Mouse (Mus musculus): ENCODE results near the gene C2cd3. TPM values are rescaled to one million over a fixed set of nuclear protein-coding genes. Genes with fewer than 3 reads are reported as not detected.
A peak's percentile ranks its signal among the peaks of the same experiment; 100 is the strongest.

Gene C2cd3
- polyA plus RNA-seq (2014; fragmentation: Nextera tagmentation; extraction: Ambion mirVana), result 34.2 and 42.3 TPM in 2 replicates

DNA sequence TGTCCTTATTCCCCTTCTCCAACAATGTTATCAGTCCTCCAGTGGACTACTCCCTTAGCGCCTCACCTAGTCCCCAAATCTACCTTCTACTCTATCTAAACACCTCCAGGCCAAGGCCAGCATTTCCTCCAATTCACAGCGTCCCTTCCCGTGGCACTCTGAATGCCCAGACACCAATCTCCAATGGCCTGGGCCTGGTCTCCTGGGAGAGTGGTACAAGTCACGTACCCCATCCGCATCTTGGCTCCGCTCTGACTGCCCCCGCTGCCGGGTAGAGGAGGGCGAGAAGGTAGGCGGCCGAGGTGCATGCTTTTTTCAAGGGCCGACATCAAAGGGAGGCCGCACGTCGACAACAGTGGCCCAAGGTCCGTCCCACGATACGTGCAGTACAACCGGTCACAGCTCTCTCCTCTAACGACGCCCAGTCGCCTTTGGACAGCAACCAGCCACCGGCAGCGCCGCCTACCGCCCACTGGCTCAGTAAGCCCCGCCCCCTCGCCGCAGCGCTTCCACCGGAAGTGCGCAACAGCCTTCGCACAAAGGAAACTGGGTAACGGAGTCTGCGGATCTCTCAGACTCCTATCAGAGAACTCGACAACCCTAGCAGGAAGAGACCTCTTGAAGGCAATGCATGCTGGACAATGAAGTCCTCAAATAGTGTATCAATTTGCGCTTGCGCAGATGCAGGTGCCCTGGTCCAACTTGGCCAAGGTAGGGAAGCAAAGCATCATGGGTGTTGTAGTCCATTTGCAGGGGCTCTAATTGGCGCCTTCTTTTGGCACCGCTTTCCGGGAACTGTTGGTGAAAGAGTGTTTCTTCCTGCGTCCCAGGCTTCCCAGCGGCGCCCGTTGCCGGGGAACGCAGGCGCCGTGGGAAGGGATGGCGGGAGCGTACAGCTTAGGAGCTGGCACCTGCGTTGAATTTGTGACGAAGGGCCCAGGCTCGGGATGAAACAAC is at the start of gene C2cd3, which contains the start of gene Ppme1:
Gene C2cd3, plus strand, starts transcription at position 739 of the 957 bp plus-strand sequence.
Gene Ppme1, minus strand, starts transcription at position 813 of the 957 bp plus-strand sequence.
- WGBS, result under 1% methylated on average over 54 of the region's 54 CpGs
- H3K9me3 ChIP-seq (ENCODE audit: control insufficient read depth, low read length), result no peaks in the 10 kb centered on the region
- H3K4me3 ChIP-seq (ENCODE audit: low read depth, low read length), result peak within 1 kb of the TSS; percentile 56
- H3K27me3 ChIP-seq (ENCODE audit: control insufficient read depth, insufficient read depth, low read length), result no peaks in the 10 kb centered on the region
- DNase-seq (ENCODE audit: low spot score), result peak; percentile 98
- H3K27ac ChIP-seq (ENCODE audit: low read depth, low read length), result peak within 1 kb of the TSS; percentile 42
- ATAC-seq (ENCODE audit: insufficient read depth, low FRiP score, low TSS enrichment), result peak; percentile 92
- H3K36me3 ChIP-seq (ENCODE audit: control insufficient read depth, insufficient read depth, low read length), result no peaks in the 10 kb centered on the region
- peaks cover 2% of the 10 kb centered on the region for H3K4me1 ChIP-seq (ENCODE audit: control insufficient read depth, insufficient read depth, low read length)
- H3K4me2 ChIP-seq (ENCODE audit: low read depth), result peak within 1 kb of the TSS; percentile 79
- peak within 1 kb of the TSS; percentile 73 for H3K9ac ChIP-seq (ENCODE audit: low read length)

DNA sequence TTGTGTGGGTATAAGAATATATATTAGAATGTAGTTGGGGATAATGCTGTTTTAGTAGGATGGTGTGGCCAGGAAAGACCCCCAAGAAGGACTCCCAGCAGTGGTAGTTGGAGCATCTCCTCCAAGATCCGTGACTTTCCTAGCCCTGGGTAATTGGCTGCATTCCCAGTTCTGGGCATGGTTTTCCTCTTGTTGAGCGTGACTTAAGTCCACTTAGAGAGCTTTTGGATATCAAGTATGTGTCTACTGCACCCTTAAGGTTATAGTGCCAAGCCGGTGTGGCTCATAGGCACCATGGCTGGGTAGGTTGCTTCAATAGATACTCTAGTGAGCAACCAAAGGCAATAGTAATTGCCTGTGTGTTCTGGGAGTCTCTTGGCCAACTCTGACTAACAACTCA is 48.3 kb upstream of the C2cd3 start:
- DNase-seq (ENCODE audit: low spot score) (no peak), ATAC-seq (ENCODE audit: insufficient read depth, low FRiP score, low TSS enrichment) (no peak)
- H3K4me3 ChIP-seq (ENCODE audit: low read depth, low read length), result no peak overlapping the region
- WGBS, result 95% methylated on average over 3 of the region's 3 CpGs
- H3K9ac ChIP-seq (ENCODE audit: low read length), result no peak overlapping the region
- H3K4me1 ChIP-seq (ENCODE audit: control insufficient read depth, insufficient read depth, low read length), result no peaks in the 10 kb centered on the region
- no peaks in the 10 kb centered on the region for H3K27me3 ChIP-seq (ENCODE audit: control insufficient read depth, insufficient read depth, low read length)
- no peak overlapping the region for H3K27ac ChIP-seq (ENCODE audit: low read depth, low read length)
- H3K4me2 ChIP-seq (ENCODE audit: low read depth), result no peak overlapping the region
- no peaks in the 10 kb centered on the region for H3K9me3 ChIP-seq (ENCODE audit: control insufficient read depth, low read length)
- peaks cover 6% of the 10 kb centered on the region for H3K36me3 ChIP-seq (ENCODE audit: control insufficient read depth, insufficient read depth, low read length)

DNA sequence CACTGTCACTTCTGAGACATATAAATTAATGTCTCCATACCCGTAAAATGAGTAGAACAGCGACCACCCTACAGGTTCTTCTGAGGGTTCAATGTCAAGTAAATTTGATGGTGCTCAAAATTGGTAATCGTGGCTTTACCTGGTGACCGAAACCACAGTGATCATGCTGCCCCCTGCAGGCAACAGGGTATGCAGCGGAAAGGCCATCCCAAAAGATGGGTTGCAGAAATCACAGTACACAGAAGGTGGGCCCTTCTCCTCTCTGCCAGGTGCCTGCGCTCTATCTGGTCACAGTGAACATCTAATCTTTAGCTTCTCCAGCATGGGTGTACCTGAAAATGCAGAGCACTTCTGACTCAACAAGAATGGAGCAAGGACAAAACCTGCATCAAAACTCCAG is 46.6 kb upstream of the C2cd3 start:
- DNase-seq (ENCODE audit: low spot score), result peak; percentile 43

DNA sequence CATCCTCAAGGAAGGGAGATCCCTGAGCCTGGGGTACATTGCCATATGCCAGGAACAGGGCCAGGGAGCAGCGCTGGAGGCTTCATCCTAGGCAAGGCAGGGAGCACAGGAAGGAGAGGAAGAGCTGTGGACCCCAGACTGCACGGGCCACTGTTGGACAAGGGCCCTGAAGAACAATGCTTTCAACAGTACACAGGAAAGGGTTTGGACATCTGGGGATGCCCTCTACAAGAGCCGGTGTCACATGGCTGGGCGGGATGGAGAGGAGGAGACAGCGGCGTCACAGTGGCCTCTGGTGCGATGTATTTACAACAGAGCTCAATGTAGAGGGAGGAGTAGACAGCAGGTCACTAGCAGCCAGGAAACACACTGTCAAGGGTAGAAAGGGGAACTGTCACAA is 44.5 kb upstream of the C2cd3 start:
- H3K36me3 ChIP-seq (ENCODE audit: control insufficient read depth, insufficient read depth, low read length), result peaks cover 9% of the 10 kb centered on the region
- no peaks in the 10 kb centered on the region for H3K4me1 ChIP-seq (ENCODE audit: control insufficient read depth, insufficient read depth, low read length)
- H3K4me2 ChIP-seq (ENCODE audit: low read depth), result no peak overlapping the region
- no peaks in the 10 kb centered on the region for H3K9me3 ChIP-seq (ENCODE audit: control insufficient read depth, low read length)
- no peak overlapping the region for H3K4me3 ChIP-seq (ENCODE audit: low read depth, low read length)
- 86% methylated on average over 7 of the region's 7 CpGs for WGBS
- no peak for ATAC-seq (ENCODE audit: insufficient read depth, low FRiP score, low TSS enrichment)
- no peak overlapping the region for H3K9ac ChIP-seq (ENCODE audit: low read length)
- H3K27ac ChIP-seq (ENCODE audit: low read depth, low read length), result no peak overlapping the region
- DNase-seq (ENCODE audit: low spot score), result no peak
- no peaks in the 10 kb centered on the region for H3K27me3 ChIP-seq (ENCODE audit: control insufficient read depth, insufficient read depth, low read length)

More for the DNA sequence above, 46.6 kb upstream of the C2cd3 start:
- Histone ChIP-seq H3K4me3 (ENCODE audit: low read depth, low read length) (no peak overlapping the region), H3K9me3 (ENCODE audit: control insufficient read depth, low read length) (no peaks in the 10 kb centered on the region), H3K36me3 (ENCODE audit: control insufficient read depth, insufficient read depth, low read length) (peaks cover 9% of the 10 kb centered on the region), H3K27me3 (ENCODE audit: control insufficient read depth, insufficient read depth, low read length) (no peaks in the 10 kb centered on the region), H3K4me1 (ENCODE audit: control insufficient read depth, insufficient read depth, low read length) (no peaks in the 10 kb centered on the region), H3K27ac (ENCODE audit: low read depth, low read length) (no peak overlapping the region), H3K9ac (ENCODE audit: low read length) (no peak overlapping the region), H3K4me2 (ENCODE audit: low read depth) (no peak overlapping the region)
- whole genome bisulfite sequencing, result 86% methylated on average over 6 of the region's 6 CpGs
- ATAC-seq (ENCODE audit: insufficient read depth, low FRiP score, low TSS enrichment), result no peak

DNA sequence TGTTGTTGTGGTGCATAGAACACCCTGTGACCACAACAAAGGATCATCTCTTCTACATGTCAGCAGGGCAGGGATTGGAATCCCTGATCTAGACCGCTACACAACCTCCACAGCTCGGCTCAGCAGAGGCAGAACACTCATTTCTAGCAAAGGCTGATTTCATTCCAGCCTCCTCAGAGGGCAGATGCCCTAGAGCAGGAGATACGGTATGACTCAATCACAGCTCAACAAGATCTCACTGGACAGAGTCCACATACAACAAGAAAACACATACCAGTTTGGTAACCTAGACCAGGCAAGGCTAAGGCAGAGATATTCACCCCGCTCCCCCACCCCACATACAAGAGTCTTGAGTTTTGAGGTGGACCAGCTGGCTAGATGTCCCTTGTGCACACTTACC is 43.4 kb upstream of the C2cd3 start:
- Histone ChIP-seq H3K4me3 (ENCODE audit: low read depth, low read length) (no peak overlapping the region), H3K9me3 (ENCODE audit: control insufficient read depth, low read length) (no peaks in the 10 kb centered on the region), H3K27me3 (ENCODE audit: control insufficient read depth, insufficient read depth, low read length) (no peaks in the 10 kb centered on the region), H3K27ac (ENCODE audit: low read depth, low read length) (no peak overlapping the region), H3K4me2 (ENCODE audit: low read depth) (no peak overlapping the region), H3K36me3 (ENCODE audit: control insufficient read depth, insufficient read depth, low read length) (peaks cover 9% of the 10 kb centered on the region), H3K9ac (ENCODE audit: low read length) (no peak overlapping the region), H3K4me1 (ENCODE audit: control insufficient read depth, insufficient read depth, low read length) (no peaks in the 10 kb centered on the region)
- WGBS, result 95% methylated on average over 4 of the region's 4 CpGs
- ATAC-seq (ENCODE audit: insufficient read depth, low FRiP score, low TSS enrichment) (no peak), DNase-seq (ENCODE audit: low spot score) (no peak)

DNA sequence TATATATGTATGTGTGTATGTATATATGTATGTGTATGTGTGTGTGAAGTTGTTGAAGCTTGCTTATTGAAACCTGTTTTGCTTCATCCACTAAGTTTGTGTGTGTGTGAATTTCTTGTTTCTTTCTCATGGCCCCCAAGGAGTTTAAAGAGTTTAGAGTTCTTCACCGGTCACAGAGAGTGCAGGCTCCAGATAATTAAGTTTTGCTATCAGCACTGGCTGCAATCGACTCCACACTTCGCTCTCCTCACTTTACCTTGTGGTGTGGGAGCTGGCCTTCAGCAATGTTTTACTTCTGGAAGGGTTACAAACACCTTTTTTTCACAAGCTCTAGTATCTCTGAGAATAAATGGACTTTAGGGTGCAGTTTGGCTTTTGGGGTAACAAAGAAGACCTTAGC is 40.8 kb upstream of the C2cd3 start:
- H3K36me3 ChIP-seq (ENCODE audit: control insufficient read depth, insufficient read depth, low read length), result peaks cover 15% of the 10 kb centered on the region
- WGBS, result 94% methylated on average over 3 of the region's 3 CpGs
- H3K4me2 ChIP-seq (ENCODE audit: low read depth), result no peak overlapping the region

DNA sequence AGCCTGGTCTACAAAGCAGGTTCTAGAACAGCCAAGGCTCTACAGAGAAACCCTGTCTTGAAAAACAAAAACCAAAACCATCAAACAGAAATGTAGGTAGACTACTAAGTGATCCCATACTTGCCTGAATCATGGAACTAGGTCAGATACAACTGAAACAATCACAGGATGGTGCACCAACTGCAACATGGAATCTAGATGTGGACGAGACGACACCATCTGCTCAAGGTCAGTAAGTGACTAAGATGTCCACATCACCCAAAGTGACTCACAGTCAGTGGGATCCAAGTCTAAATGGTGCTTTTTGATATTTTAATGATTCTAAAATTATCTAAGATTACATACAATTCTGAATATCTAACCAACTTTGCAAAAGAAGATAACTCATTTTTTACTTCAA is 36.1 kb upstream of the C2cd3 start:
- 95% methylated on average over 2 of the region's 2 CpGs for WGBS
- H3K27ac ChIP-seq (ENCODE audit: low read depth, low read length), result no peak overlapping the region
- no peak for ATAC-seq (ENCODE audit: insufficient read depth, low FRiP score, low TSS enrichment)
- no peaks in the 10 kb centered on the region for H3K4me1 ChIP-seq (ENCODE audit: control insufficient read depth, insufficient read depth, low read length)
- DNase-seq (ENCODE audit: low spot score), result no peak
- H3K36me3 ChIP-seq (ENCODE audit: control insufficient read depth, insufficient read depth, low read length), result peaks cover 12% of the 10 kb centered on the region
- no peak overlapping the region for H3K4me3 ChIP-seq (ENCODE audit: low read depth, low read length)
- no peaks in the 10 kb centered on the region for H3K9me3 ChIP-seq (ENCODE audit: control insufficient read depth, low read length)
- H3K27me3 ChIP-seq (ENCODE audit: control insufficient read depth, insufficient read depth, low read length), result no peaks in the 10 kb centered on the region
- H3K9ac ChIP-seq (ENCODE audit: low read length), result no peak overlapping the region
- H3K4me2 ChIP-seq (ENCODE audit: low read depth), result no peak overlapping the region

More for the DNA sequence above, 40.8 kb upstream of the C2cd3 start:
- ATAC-seq (ENCODE audit: insufficient read depth, low FRiP score, low TSS enrichment) (no peak), DNase-seq (ENCODE audit: low spot score) (no peak)
- H3K27ac ChIP-seq (ENCODE audit: low read depth, low read length), result no peak overlapping the region
- H3K9ac ChIP-seq (ENCODE audit: low read length), result no peak overlapping the region
- H3K9me3 ChIP-seq (ENCODE audit: control insufficient read depth, low read length), result no peaks in the 10 kb centered on the region
- no peak overlapping the region for H3K4me3 ChIP-seq (ENCODE audit: low read depth, low read length)
- H3K4me1 ChIP-seq (ENCODE audit: control insufficient read depth, insufficient read depth, low read length), result no peaks in the 10 kb centered on the region
- H3K27me3 ChIP-seq (ENCODE audit: control insufficient read depth, insufficient read depth, low read length), result no peaks in the 10 kb centered on the region

DNA sequence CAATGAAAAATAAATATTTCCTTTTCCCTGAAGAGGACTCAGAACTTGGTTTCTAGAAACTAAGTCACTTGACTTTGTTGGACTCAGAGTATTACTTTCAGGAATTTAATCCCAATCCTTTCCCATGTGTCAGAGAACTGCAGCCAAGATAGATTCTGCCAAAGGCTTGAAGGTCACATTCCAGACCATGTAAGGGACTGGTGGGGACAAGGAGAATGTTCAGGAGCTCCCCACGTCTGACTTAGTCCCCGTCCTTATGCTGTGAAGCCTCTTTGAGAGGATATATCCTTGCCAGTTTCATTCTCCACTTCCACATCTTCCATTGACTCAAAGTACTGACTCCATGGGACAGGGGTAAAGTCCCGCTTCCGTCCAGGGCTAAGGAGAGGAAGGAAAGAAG is 17.0 kb upstream of the C2cd3 start:
- DNase-seq (ENCODE audit: low spot score) (no peak), ATAC-seq (ENCODE audit: insufficient read depth, low FRiP score, low TSS enrichment) (no peak)
- WGBS, result 88% methylated on average over 4 of the region's 4 CpGs
- no peaks in the 10 kb centered on the region for H3K36me3 ChIP-seq (ENCODE audit: control insufficient read depth, insufficient read depth, low read length)
- H3K27me3 ChIP-seq (ENCODE audit: control insufficient read depth, insufficient read depth, low read length), result no peaks in the 10 kb centered on the region
- no peaks in the 10 kb centered on the region for H3K4me1 ChIP-seq (ENCODE audit: control insufficient read depth, insufficient read depth, low read length)
- no peaks in the 10 kb centered on the region for H3K9me3 ChIP-seq (ENCODE audit: control insufficient read depth, low read length)
- no peak overlapping the region for H3K9ac ChIP-seq (ENCODE audit: low read length)
- no peak overlapping the region for H3K4me2 ChIP-seq (ENCODE audit: low read depth)
- no peak overlapping the region for H3K27ac ChIP-seq (ENCODE audit: low read depth, low read length)
- no peak overlapping the region for H3K4me3 ChIP-seq (ENCODE audit: low read depth, low read length)

DNA sequence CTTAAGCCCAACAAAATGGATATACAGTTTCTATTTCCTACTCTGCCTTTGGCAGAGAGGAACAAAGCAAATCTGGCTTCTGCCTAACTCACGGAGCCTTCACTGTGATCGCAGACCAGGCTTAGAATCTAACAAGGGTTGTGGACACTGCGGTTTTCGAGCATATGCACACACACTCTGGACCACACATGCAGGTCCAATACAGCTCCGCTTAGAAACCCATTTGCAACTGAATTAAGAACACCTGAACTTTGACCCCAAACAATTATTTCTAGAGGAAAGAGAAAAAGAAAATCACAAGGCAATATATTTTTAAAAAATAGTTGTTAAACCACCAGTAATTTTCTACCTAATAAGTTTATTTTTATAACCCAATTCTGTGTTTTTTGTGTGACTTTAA is 15.7 kb upstream of the C2cd3 start:
- no peaks in the 10 kb centered on the region for H3K9me3 ChIP-seq (ENCODE audit: control insufficient read depth, low read length)
- no peak overlapping the region for H3K27ac ChIP-seq (ENCODE audit: low read depth, low read length)
- no peaks in the 10 kb centered on the region for H3K27me3 ChIP-seq (ENCODE audit: control insufficient read depth, insufficient read depth, low read length)
- no peak overlapping the region for H3K4me2 ChIP-seq (ENCODE audit: low read depth)
- no peak for ATAC-seq (ENCODE audit: insufficient read depth, low FRiP score, low TSS enrichment)
- no peaks in the 10 kb centered on the region for H3K36me3 ChIP-seq (ENCODE audit: control insufficient read depth, insufficient read depth, low read length)
- no peak for DNase-seq (ENCODE audit: low spot score)
- H3K4me3 ChIP-seq (ENCODE audit: low read depth, low read length), result no peak overlapping the region
- WGBS, result 86% methylated on average over 5 of the region's 5 CpGs
- H3K4me1 ChIP-seq (ENCODE audit: control insufficient read depth, insufficient read depth, low read length), result no peaks in the 10 kb centered on the region
- no peak overlapping the region for H3K9ac ChIP-seq (ENCODE audit: low read length)
